Mouse (Mus musculus) G1E (cell line): Measurements from ENCODE around the gene Nos1ap. TPM values are rescaled to one million over a fixed set of nuclear protein-coding genes. Genes with fewer than 3 reads are reported as not detected.

Experiments used
- ATAC-seq: 2 replicates; pipeline ENCODE4 v1.8.0; 2016; ENCODE audit warnings: mild to moderate bottlenecking; ENCODE audit not compliant: insufficient number of reproducible peaks, poor library complexity, low FRiP score, severe bottlenecking; ENCODE audit errors: extremely low read depth
- DNase-seq: peaks from one replicate; pipeline ENCODE4 v3.0.0; 2012; ENCODE audit warnings: low spot score
- H3K27me3 ChIP-seq: 2 replicates; pipeline ENCODE4 v1.6.1; 2012; ENCODE audit warnings: mild to moderate bottlenecking, low read length, inconsistent platforms; ENCODE audit not compliant: insufficient read depth
- H3K36me3 ChIP-seq: replicated peaks from 2 replicates; pipeline ENCODE3; 2012; ENCODE audit warnings: mild to moderate bottlenecking, inconsistent platforms
- H3K4me1 ChIP-seq: 2 replicates; pipeline ENCODE4 v1.6.1; 2012; ENCODE audit warnings: low read depth, low read length, inconsistent platforms, mixed read lengths; ENCODE audit not compliant: insufficient read depth
- H3K4me3 ChIP-seq: 2 replicates; pipeline ENCODE4 v1.5.1; 2012; ENCODE audit warnings: low read depth, mild to moderate bottlenecking, inconsistent platforms, low read length, moderate library complexity, mixed read lengths
- H3K9me3 ChIP-seq: replicated peaks from 2 replicates; pipeline ENCODE4 v1.6.1; 2012; ENCODE audit warnings: inconsistent platforms
- CTCF ChIP-seq: IDR thresholded peaks from 2 replicates; pipeline ENCODE4 v1.5.1; 2012; ENCODE audit warnings: low read depth, low read length, inconsistent platforms, mixed read lengths
- GATA1 ChIP-seq: IDR thresholded peaks from 2 replicates; pipeline ENCODE4 v1.6.1; 2012; ENCODE audit warnings: borderline replicate concordance, low read length, inconsistent platforms, mixed read lengths
- GATA2 ChIP-seq: IDR thresholded peaks from 2 replicates; pipeline ENCODE4 v1.6.1; 2012; ENCODE audit warnings: low read depth, low read length, inconsistent platforms, borderline replicate concordance
- POLR2AphosphoS5 ChIP-seq: IDR thresholded peaks from 2 replicates; pipeline ENCODE4 v1.6.1; 2012; ENCODE audit warnings: low read depth, low read length, inconsistent platforms; ENCODE audit not compliant: insufficient replicate concordance
- TAL1 ChIP-seq: conservative IDR thresholded peaks from 2 replicates; pipeline ENCODE4 v1.6.1; 2012; ENCODE audit warnings: low read depth, low read length, inconsistent platforms, mixed read lengths
- polyA plus RNA-seq: library from polyadenylated mRNA; stranded (reverse); fragments of >175 nt; gene quantifications from 2 replicates; pipeline ENCODE4 v1.2.3, GENCODE M21; 2012
- total RNA-seq, 2 experiments: library from RNA; stranded (forward) in 1 of 2; stranded (reverse) in 1 of 2; fragments of 200-1000 nt in 1 of 2; fragments of >200 nt in 1 of 2; fragmentation: Nextera tagmentation in 1 of 2; gene quantifications; 2 replicates each; pipeline ENCODE4 v1.2.3; 2014 to 2017

Nos1ap gene
- total and polyA plus RNA-seq, 3 experiments, result 1.6 to 18.2 (median 6.1) TPM

DNA sequence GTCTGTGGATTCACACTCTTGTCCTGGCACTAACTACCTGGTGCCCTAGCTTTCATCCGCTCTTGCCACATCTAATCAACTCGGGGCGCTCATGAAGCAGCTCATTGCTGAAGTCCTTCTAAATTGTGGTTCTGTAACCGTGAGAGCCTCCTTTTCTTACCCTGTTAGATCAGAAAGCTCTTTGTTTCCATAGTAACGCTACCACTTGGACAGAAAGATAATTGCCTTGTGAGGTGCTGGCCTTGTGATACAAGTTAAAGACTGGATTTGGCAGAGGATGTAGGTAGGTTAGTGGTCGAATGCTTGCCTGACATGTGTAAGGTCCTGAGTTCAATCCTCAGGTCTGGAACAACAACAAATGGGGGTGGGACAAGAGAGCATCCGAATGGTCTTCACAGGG, 206.1 kb downstream of the Nos1ap start:
- no peaks in the 10 kb centered on the region for H3K36me3 ChIP-seq
- no peak for ATAC-seq
- H3K4me1 ChIP-seq, result no peaks in the 10 kb centered on the region
- H3K27me3 ChIP-seq, result peaks cover 5% of the 10 kb centered on the region; the same call in 1 of the 2 replicates
- H3K4me3 ChIP-seq, result no peak overlapping the region
- DNase-seq, result no peak
- no peak for TF ChIP-seq CTCF
- TF ChIP-seq GATA1, result no peak
- TF ChIP-seq TAL1, result no peak
- no peak for TF ChIP-seq POLR2AphosphoS5
- no peak for TF ChIP-seq GATA2
- no peaks in the 10 kb centered on the region for H3K9me3 ChIP-seq

DNA sequence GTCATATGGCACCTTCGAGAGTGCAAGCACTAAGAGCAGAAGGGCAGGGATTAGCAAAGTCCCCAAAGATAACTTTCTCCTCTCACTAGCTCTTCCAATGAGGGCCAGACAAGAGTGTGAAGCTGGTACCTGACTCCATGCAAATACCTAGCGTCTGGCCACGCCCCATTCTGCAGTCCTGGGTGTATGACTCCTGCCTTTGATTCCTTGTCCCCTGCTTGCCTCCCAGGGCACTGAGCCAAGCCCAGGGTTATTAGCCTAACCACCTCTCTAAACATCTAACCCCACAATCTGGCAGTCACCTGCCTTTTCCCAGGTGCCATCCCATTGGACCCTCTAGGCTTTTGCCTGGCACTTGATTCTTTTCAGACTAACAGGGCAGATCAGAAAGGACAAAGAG, 208.2 kb downstream of the Nos1ap start:
- no peak for ATAC-seq
- TF ChIP-seq GATA2 (no peak), POLR2AphosphoS5 (no peak), TAL1 (no peak), GATA1 (no peak), CTCF (no peak)
- H3K4me1 ChIP-seq, result no peaks in the 10 kb centered on the region
- DNase-seq, result no peak
- H3K27me3 ChIP-seq, result peaks cover 5% of the 10 kb centered on the region; the same call in 1 of the 2 replicates
- no peak overlapping the region for H3K4me3 ChIP-seq
- H3K9me3 ChIP-seq, result no peaks in the 10 kb centered on the region
- H3K36me3 ChIP-seq, result no peaks in the 10 kb centered on the region

DNA sequence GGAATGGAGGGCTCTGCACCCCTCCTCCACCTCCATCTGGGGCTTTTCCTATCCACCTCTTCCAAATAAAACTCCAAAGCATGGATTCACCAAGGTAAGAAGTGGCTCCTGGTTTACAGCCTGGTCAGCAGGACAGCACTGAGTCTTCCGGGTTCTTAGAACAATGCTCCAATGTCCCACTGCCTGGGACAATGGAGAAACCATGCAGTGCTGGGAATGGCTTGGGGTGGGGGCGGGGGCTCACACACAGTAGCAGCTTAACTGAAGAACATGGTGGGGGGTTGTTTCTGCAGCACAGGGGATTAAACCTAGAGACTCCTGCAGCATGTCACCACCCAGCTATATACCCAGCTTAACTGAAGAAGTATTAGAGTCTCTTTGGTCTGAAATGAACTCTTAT, 209.2 kb downstream of the Nos1ap start:
- no peak overlapping the region for H3K4me3 ChIP-seq
- H3K4me1 ChIP-seq, result no peaks in the 10 kb centered on the region
- H3K36me3 ChIP-seq, result no peaks in the 10 kb centered on the region
- DNase-seq (no peak), ATAC-seq (no peak)
- peaks cover 5% of the 10 kb centered on the region; the same call in 1 of the 2 replicates for H3K27me3 ChIP-seq
- H3K9me3 ChIP-seq, result no peaks in the 10 kb centered on the region
- no peak for TF ChIP-seq POLR2AphosphoS5
- TF ChIP-seq CTCF, result no peak
- TF ChIP-seq GATA1, result no peak
- no peak for TF ChIP-seq GATA2
- TF ChIP-seq TAL1, result no peak

- H3K36me3 ChIP-seq, result no peaks in the 10 kb centered on the region
- DNase-seq, result no peak
- no peak for ATAC-seq
- 0 out of 2 replicates have a peak, but pooled peaks cover 3% of the 10 kb centered on the region for H3K4me1 ChIP-seq
- TF ChIP-seq POLR2AphosphoS5 (no peak), GATA1 (no peak), TAL1 (no peak), CTCF (no peak), GATA2 (no peak)
- no peaks in the 10 kb centered on the region for H3K27me3 ChIP-seq
- H3K9me3 ChIP-seq, result no peaks in the 10 kb centered on the region
- H3K4me3 ChIP-seq, result no peak overlapping the region
These were observed 213.9 kb downstream of the Nos1ap start for GRCm38 (mm10) chr1:170375721-170376120.

GRCm38 (mm10) chr1:170373750-170374149, 215.9 kb downstream of the Nos1ap start:
- Histone ChIP-seq H3K9me3 (no peaks in the 10 kb centered on the region), H3K36me3 (no peaks in the 10 kb centered on the region), H3K27me3 (no peaks in the 10 kb centered on the region), H3K4me1 (0 out of 2 replicates have a peak, but pooled peaks cover 3% of the 10 kb centered on the region), H3K4me3 (no peak overlapping the region)
- DNase-seq (no peak), ATAC-seq (no peak)
- TF ChIP-seq TAL1, result no peak
- no peak for TF ChIP-seq POLR2AphosphoS5
- no peak for TF ChIP-seq CTCF
- no peak for TF ChIP-seq GATA2
- no peak for TF ChIP-seq GATA1

GRCm38 (mm10) chr1:170371191-170371792, 218.4 kb downstream of the Nos1ap start:
- Histone ChIP-seq H3K4me1 (peaks cover 3% of the 10 kb centered on the region; the same call in 1 of the 2 replicates), H3K9me3 (no peaks in the 10 kb centered on the region), H3K4me3 (no peak overlapping the region), H3K27me3 (peaks cover 5% of the 10 kb centered on the region; the same call in 1 of the 2 replicates), H3K36me3 (no peaks in the 10 kb centered on the region)
- no peak for DNase-seq
- TF ChIP-seq GATA1, result no peak
- TF ChIP-seq TAL1, result no peak
- TF ChIP-seq CTCF, result no peak
- TF ChIP-seq GATA2, result no peak
- no peak for TF ChIP-seq POLR2AphosphoS5
- ATAC-seq, result no peak
